Mouse (Mus musculus) erythroblast, embryonic 14.5 days (primary cell): ENCODE results near the gene Pdcd4. TPM values are rescaled to one million over a fixed set of nuclear protein-coding genes. Genes with fewer than 3 reads are reported as not detected.

Experiments
- H3K27me3 ChIP-seq: 2 replicates; pipeline ENCODE4 v1.6.1; 2012; ENCODE audit warnings: inconsistent platforms; ENCODE audit not compliant: control insufficient read depth
- H3K36me3 ChIP-seq: 2 replicates; pipeline ENCODE4 v1.6.1; 2012; ENCODE audit warnings: mild to moderate bottlenecking, inconsistent platforms; ENCODE audit not compliant: control insufficient read depth
- H3K4me1 ChIP-seq: 2 replicates; pipeline ENCODE4 v1.6.1; 2012; ENCODE audit warnings: inconsistent platforms; ENCODE audit not compliant: control insufficient read depth
- H3K4me3 ChIP-seq: replicated peaks from 2 replicates; pipeline ENCODE3; 2012; ENCODE audit warnings: moderate library complexity, mild to moderate bottlenecking, inconsistent platforms
- H3K9me3 ChIP-seq: 2 replicates; pipeline ENCODE4 v1.6.1; 2012; ENCODE audit warnings: low read length, inconsistent platforms, mixed read lengths; ENCODE audit not compliant: control insufficient read depth
- GATA1 ChIP-seq: IDR thresholded peaks from 2 replicates; pipeline ENCODE4 v1.6.1; 2012; ENCODE audit warnings: low read length, inconsistent platforms, mixed read lengths
- TAL1 ChIP-seq: IDR thresholded peaks from 3 replicates; pipeline ENCODE4 v1.6.1; 2012; ENCODE audit warnings: low read length, inconsistent platforms, mixed read lengths
- polyA plus RNA-seq: library from polyadenylated mRNA; stranded (reverse); fragments of >175 nt; gene quantifications from 2 replicates; pipeline ENCODE4 v1.2.3, GENCODE M21; 2012

Gene Pdcd4
- polyA plus RNA-seq, 1 experiment, result 0.73 TPM

GRCm38 (mm10) chr19:53856794-53857193, 35.2 kb upstream of the Pdcd4 start:
- H3K27me3 ChIP-seq, result no peaks in the 10 kb centered on the region

GRCm38 (mm10) chr19:53857962-53858361, 34.1 kb upstream of the Pdcd4 start:
- TF ChIP-seq GATA1, result no peak
- TF ChIP-seq TAL1, result no peak
- Histone ChIP-seq H3K36me3 (no peaks in the 10 kb centered on the region), H3K9me3 (no peaks in the 10 kb centered on the region), H3K4me1 (peaks cover 17% of the 10 kb centered on the region), H3K4me3 (no peak overlapping the region), H3K27me3 (no peaks in the 10 kb centered on the region)

More at GRCm38 (mm10) chr19:53856794-53857193, 35.2 kb upstream of the Pdcd4 start:
- no peak for TF ChIP-seq GATA1
- TF ChIP-seq TAL1, result no peak
- Histone ChIP-seq H3K4me1 (peaks cover 17% of the 10 kb centered on the region), H3K36me3 (no peaks in the 10 kb centered on the region), H3K4me3 (no peak overlapping the region), H3K9me3 (no peaks in the 10 kb centered on the region)

GRCm38 (mm10) chr19:53859149-53859548, 32.9 kb upstream of the Pdcd4 start:
- Histone ChIP-seq H3K27me3 (no peaks in the 10 kb centered on the region), H3K4me3 (no peak overlapping the region), H3K4me1 (peaks cover 17% of the 10 kb centered on the region), H3K9me3 (no peaks in the 10 kb centered on the region), H3K36me3 (no peaks in the 10 kb centered on the region)
- no peak for TF ChIP-seq TAL1
- TF ChIP-seq GATA1, result no peak

GRCm38 (mm10) chr19:53859593-53859992, 32.4 kb upstream of the Pdcd4 start:
- Histone ChIP-seq H3K9me3 (no peaks in the 10 kb centered on the region), H3K4me1 (peaks cover 17% of the 10 kb centered on the region), H3K4me3 (no peak overlapping the region), H3K27me3 (no peaks in the 10 kb centered on the region), H3K36me3 (no peaks in the 10 kb centered on the region)
- TF ChIP-seq GATA1, result no peak
- TF ChIP-seq TAL1, result no peak

- no peaks in the 10 kb centered on the region for H3K27me3 ChIP-seq
- no peak overlapping the region for H3K4me3 ChIP-seq
- no peaks in the 10 kb centered on the region for H3K9me3 ChIP-seq
- TF ChIP-seq GATA1 (no peak), TAL1 (no peak)
- H3K4me1 ChIP-seq, result peaks cover 14% of the 10 kb centered on the region
- no peaks in the 10 kb centered on the region for H3K36me3 ChIP-seq
These were observed 30.7 kb upstream of the Pdcd4 start for GRCm38 (mm10) chr19:53861346-53861745.

- peaks cover 14% of the 10 kb centered on the region for H3K4me1 ChIP-seq
These were observed 29.3 kb upstream of the Pdcd4 start for GRCm38 (mm10) chr19:53862573-53863246.

GRCm38 (mm10) chr19:53867238-53867637, 24.8 kb upstream of the Pdcd4 start:
- peaks cover 8% of the 10 kb centered on the region for H3K4me1 ChIP-seq
- H3K4me3 ChIP-seq, result no peak overlapping the region
- no peaks in the 10 kb centered on the region for H3K27me3 ChIP-seq
- TF ChIP-seq GATA1 (no peak), TAL1 (no peak)
- no peaks in the 10 kb centered on the region for H3K36me3 ChIP-seq
- no peaks in the 10 kb centered on the region; the same call in 1 of the 2 replicates for H3K9me3 ChIP-seq

More at GRCm38 (mm10) chr19:53862573-53863246, 29.3 kb upstream of the Pdcd4 start:
- no peak for TF ChIP-seq TAL1
- TF ChIP-seq GATA1, result no peak
- no peaks in the 10 kb centered on the region; the same call in 1 of the 2 replicates for H3K9me3 ChIP-seq
- H3K36me3 ChIP-seq, result no peaks in the 10 kb centered on the region
- no peaks in the 10 kb centered on the region for H3K27me3 ChIP-seq
- no peak overlapping the region for H3K4me3 ChIP-seq

- no peak for TF ChIP-seq TAL1
- TF ChIP-seq GATA1, result no peak
- Histone ChIP-seq H3K4me1 (peaks cover 8% of the 10 kb centered on the region), H3K27me3 (no peaks in the 10 kb centered on the region), H3K9me3 (no peaks in the 10 kb centered on the region; the same call in 1 of the 2 replicates), H3K4me3 (no peak overlapping the region), H3K36me3 (no peaks in the 10 kb centered on the region)
These were observed 23.9 kb upstream of the Pdcd4 start for GRCm38 (mm10) chr19:53868125-53868524.

- TF ChIP-seq TAL1 (no peak), GATA1 (no peak)
- peaks cover 8% of the 10 kb centered on the region for H3K4me1 ChIP-seq
- no peaks in the 10 kb centered on the region; the same call in 1 of the 2 replicates for H3K9me3 ChIP-seq
- no peaks in the 10 kb centered on the region for H3K36me3 ChIP-seq
- no peaks in the 10 kb centered on the region for H3K27me3 ChIP-seq
- H3K4me3 ChIP-seq, result no peak overlapping the region
These were observed 23.2 kb upstream of the Pdcd4 start for GRCm38 (mm10) chr19:53868796-53869195.
